Mouse (Mus musculus): ENCODE results near the gene 4921507P07Rik.
"Not testable (repeated sequence)": the region's sequence is repeated elsewhere in the genome, so short reads cannot be mapped to it uniquely, and the experiment has no call there.

The 4921507P07Rik gene

DNA sequence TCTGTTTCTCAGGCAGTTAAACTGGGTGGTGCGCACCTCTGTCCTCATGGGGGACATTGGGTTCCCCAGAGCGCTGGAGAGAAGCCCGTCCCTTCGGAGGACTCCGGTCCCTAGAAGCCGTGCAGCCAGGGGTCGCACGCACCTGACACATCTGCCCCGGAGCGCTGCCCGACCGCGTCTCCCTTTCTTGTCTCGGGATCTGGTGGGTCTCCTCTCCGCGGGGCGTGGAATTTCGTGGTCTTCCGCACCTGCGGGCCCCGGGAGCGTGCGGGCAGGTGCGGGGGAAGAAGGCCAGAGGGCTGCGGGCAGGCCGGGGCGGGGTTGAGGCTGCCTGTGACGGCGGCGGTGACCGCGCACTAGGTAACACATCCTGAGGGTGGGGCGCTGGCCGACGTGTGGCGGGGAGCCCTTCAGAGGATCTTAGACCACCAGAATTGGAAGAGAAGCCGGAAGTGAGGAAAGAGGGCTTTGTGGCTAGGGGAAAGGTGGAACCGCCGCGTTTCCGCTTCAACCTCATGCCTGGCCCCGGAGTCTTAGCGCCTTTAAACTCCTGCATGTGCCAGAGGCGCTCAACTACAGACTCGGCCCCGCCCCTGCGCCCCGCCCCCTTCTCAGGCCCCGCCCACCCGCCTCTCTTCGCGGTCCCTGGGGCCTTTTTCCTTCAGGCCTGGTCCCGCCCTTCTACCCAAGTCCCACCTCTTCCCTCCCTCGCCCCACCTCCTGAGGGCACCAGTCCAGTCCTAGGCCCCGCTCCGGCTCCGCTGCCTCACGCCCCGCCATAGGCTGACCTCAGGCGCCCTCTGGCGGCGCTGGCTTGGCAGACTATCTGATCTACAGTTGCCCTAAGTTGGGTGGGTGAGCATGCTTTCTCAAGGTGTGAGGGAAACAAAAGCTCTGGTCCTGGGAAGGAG, at the start of gene 4921507P07Rik:
TSS of gene 4921507P07Rik (minus strand) at position 332 of the 911 bp plus-strand sequence.
- DNase-seq, result peak; percentile 97 to 98

DNA sequence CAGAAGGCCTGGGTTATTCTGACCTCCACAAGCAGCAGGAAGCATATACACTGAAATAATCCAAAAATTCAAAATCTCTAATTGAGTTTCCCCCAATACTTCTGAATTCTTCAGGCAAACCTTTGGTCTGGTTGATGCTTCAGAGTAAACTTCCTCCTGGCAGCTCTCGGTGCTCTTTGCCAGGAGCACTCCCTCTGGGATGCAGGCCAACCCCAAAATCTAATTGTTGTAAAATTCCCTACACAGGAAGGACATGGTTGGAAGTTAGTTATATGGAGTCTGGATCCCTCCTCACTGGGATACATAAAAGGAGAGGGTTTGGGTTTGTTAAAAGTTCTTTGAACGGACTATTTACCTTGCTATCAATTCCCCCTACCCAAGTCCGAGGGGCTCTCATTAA, 48.3 kb upstream of the 4921507P07Rik start:
- DNase-seq, result no peak

DNA sequence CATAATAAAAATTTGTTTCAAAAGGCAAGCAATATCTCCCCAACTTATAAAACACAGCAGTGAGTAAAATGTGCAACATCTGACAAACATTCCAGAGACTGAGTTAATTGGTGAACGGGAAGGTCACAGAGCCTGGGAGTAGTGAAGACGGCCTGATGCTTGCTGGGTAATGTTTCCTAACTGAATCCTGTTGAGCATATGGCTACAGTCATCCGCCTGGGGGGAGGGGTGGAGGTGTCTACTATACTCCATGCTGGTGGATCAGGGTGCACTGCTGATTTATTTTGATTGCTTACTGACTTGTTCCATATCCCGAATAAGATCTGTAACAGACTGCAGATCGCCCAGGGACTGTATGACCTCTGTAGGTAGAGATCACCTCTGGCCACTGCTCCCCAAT, 45.5 kb upstream of the 4921507P07Rik start:
- no peak for DNase-seq

DNA sequence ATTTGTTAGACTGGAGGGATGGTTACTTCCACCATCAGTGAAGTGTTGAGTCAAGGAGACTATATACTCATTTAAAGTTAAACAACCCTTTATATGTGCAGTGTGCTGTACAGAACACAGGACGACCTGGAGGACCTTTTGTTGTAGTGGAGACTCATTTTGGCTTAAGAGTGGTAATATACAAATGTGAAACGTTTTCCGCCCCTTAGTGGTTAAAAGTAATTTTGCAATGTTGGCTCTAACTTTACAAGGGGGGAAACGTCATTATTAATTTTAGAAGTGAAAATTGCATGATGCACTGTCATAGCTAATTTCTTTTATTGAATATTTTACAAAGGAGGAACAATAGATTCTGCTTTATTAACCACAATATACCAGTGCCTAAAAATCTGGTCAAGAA, 43.9 kb upstream of the 4921507P07Rik start:
- peak; percentile 16 to 26 for DNase-seq

DNA sequence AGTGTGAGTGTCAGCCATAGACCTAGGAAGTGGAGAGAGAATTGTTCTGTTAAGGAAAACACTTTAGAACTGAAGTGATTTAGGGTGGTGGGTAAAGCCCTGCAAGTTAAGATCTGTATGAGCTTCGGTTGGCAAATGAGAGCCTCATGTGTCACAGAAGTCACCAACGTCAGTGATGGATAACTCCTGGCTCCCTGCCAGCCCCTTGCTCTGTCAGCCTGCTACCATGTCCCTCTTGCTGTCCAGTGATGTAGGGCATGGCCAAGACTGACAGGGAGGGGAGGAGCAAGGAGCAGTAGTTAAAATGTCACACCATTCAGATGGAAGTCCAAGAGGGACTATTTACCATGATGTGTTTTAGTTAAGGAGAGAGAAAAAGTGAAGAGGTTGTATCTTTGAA, 43.2 kb upstream of the 4921507P07Rik start:
- DNase-seq, result no peak

DNA sequence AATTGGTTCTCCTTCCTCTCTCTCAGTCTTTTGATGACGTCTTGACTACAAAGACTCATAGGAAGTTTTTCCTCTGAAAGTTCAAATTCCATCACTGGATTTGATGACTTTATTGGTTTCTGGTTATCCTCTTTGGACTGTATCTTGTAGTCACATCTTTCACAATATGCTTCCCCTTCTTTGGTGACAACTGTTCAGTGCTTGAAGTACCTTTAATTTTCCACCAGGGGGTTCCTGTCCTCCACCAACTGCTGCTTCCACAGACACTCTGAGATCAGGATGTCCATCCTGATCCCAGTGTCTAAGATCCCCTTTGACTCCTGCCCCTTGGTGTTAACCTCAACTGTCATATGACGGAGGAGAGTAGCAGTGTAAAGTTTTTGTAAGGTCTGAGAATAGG, 29.7 kb upstream of the 4921507P07Rik start:
- DNase-seq, result not testable (repeated sequence)

DNA sequence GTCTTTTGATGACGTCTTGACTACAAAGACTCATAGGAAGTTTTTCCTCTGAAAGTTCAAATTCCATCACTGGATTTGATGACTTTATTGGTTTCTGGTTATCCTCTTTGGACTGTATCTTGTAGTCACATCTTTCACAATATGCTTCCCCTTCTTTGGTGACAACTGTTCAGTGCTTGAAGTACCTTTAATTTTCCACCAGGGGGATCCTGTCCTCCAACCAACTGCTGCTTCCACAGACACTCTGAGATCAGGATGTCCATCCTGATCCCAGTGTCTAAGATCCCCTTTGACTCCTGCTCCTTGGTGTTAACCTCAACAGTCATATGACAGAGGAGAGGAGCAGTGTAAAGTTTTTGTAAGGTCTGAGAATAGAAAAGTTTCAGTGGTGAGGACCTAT, 21.8 kb upstream of the 4921507P07Rik start:
- DNase-seq, result not testable (repeated sequence)

DNA sequence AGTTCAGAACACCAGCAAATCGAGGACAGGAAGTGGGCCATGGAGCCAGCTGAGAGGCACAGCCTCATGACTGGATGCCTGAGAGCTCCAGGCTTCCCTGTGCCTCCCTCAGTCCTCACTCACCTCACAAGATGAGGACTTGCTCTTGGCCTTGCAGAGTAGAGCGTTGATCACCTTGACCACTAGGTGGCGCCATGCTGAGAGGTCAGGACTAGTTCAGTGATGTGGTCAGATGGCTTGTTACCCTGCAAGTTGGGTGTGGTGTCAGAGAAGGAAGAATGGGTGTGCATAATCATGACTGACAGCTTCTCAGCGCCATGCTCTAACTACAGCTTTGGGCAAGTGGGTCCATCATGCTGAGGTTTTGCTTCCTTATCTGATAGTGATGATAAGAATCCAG, 5.2 kb upstream of the 4921507P07Rik start:
- peak; percentile 73 to 74 for DNase-seq

DNA sequence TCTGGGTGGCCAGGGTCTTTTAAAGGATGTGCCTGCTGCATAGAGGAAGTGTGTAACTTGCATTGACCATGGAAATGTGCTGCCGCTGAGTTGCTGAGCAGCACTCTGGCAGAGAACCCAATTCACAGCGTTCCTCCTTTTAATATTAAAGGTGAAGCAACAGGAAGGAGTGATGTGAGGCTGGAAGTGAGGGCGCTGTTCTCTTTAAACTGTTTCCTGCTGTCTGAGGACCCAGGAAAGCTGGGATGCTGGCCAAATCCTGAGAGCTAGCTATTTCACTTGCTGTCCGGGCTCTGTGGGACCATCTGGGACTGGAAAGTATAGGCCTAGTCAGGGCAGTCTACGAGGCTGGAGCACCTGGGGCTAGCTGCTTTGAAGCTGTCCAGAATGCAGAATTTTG, 2.1 kb upstream of the 4921507P07Rik start:
- no peak for DNase-seq

DNA sequence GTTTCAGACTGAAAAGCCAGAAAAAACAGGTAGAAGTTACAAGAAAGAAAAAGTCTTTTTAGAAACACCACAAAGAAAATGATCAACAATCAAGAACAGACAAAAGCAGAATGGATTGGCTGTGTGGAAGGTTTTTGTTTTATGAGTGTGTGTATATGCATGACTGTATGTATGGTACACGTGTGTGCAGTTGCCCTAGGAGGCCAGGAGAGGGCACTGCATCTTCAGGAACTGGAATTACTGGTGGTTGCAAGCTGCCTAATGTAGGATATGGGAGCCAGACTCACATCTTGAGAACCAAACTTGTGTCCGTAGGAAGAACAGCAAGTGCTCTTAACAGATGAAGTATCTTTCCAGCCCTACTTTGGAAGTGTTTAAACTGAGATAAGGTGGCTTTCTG, 2.1 kb downstream of the 4921507P07Rik start:
- no peak for DNase-seq

DNA sequence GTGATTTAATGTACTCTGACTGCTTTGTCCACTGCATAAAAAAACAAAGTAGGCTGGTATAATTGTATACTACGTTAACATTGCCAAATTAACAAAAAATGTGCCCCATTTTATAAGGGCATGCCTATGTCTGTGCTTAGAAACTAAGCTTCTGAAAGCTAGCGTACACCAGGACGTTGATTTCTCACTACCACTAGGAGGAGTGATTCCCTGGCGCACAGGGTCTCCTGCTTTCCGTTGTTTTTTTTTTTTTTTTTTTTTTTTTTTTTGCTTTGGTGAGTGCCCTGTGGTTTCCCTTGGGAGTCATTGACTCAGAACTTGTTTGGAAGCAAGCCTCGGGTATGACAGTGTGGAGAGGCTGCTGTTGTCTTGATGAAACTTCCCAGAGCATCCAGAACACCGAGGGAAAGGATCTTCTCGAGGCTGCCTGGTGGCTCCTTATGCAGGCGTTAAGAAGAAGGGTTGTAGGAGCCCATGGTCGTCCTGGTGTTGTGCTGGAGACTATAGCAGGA, 3.0 kb downstream of the 4921507P07Rik start:
- DNase-seq, result no peak

DNA sequence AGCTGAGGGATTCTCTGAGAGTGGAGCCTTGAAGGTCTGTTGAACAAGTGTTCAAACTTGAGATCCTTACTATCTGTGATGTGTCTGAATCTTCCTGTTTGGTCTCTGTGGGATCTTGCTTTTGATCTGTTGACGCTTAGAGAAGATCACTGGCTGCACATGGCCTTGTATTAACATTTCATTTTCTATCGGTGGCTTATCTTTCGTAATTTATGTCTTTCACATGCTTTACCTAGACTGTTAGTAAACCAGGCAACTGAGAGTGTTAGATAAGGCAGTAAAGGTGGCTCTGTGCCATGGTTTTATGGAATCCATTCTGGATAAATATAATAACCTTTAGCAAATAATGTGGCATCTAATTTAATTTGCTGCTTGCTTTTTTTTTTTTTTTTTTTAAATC, 6.2 kb downstream of the 4921507P07Rik start:
- no peak for DNase-seq

DNA sequence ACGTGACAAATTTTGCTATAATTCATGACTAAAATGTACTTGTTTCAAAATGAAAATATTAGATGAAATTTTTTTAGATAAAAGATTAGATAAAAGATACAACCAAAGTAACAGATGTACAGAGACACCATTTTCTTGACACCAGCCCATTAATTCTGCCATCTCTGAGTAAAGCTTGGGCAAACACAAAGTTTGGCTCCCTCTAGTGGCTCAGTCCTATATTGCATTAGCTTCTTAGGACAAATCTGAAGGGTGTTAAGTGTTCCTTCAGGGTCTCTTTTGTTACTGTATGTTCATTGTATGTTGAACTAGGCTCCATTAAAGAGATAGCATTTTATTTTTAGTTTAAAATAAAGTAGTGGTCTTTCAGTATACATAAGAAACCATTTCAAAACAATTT, 8.2 kb downstream of the 4921507P07Rik start:
- DNase-seq, result peak; percentile 74 to 77

DNA sequence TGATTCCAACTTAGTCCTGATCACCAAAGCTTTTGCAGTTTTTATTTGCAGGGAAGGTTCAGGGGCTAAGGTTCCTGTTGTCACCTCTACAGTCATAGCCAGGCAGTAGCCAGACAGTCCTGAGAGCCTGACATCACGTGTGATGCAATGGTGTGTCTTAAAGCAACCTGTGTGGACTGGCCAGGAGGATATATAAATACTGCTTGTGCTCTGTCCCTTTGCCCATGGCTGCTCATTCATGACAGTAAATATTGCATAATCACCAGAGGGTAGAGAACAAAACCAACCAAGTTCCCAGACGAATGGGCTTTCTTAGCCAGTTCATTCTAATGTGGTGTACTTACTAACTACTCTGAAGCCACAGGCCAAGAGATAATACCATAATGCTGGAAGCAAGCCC, 9.0 kb downstream of the 4921507P07Rik start:
- DNase-seq, result no peak

DNA sequence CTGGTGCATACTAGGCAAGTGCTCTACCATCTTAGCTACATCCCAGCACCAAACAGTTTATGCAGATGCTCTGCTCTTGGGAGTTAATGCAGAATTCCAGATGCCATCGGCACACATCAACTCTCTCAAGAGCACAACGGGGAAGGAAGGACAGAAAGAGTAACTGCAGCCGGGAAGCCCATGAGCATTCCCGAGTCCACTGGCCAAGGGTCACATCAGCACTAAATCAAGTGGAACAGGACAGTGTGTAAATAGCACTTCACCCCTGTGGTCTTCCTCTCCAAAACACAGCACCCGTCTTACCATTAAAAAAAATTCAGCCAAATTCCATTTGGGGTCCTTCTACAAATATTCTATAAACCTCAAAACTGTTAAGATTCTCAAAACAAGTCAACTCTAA, 10.1 kb downstream of the 4921507P07Rik start:
- no peak for DNase-seq

DNA sequence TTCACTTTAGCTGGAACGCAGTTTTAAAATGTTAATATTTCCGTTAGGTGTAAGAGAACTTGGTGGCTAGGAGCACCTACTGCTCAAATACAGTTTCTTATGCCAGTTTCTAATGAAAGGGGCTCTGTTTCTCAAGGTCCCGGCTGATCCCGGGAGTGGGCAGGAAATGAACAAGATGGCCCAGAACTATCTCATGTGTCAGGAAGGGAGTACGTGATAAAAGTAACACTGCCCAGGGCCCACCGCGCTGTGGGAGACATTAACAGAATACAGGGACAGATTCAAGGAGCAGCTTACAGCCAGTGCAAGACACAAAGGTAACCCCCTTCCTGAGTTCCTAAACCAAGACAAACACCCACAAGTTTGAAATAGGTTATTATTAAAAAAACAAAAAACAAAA, 10.7 kb downstream of the 4921507P07Rik start:
- DNase-seq, result no peak

DNA sequence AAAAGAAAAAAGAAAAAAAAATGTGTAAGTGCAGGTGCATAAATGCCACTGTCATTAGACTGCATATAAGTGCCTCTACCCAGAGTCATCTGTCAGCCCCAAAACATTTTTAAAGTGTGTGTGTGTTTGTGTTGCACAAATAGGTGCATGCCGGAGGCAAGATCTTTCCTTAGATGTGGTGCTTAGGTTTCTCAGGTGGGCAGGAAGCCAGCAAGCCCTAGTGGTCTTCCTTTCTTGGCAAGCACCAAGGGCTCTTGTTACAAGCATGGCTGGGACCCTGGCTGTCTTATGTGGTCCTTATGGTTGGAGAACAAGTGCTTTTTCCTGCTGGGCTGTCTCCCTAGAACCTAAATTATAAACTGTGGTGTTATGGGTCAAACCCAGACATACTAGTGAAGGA, 24.8 kb downstream of the 4921507P07Rik start:
- DNase-seq, result no peak

DNA sequence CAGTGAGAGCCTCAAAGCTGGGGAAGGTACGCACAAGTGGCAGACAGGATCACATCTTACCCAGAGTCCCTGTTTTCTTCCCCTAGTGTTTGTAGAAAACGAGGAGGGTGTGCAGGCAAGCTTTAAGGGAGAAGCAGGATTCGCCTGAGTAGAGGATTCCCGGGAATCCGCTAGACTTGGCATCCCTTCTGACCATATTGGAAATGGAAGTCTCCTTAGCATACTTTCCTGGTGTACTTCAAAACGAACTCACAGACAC, 29.5 kb downstream of the 4921507P07Rik start:
- DNase-seq, result no peak

DNA sequence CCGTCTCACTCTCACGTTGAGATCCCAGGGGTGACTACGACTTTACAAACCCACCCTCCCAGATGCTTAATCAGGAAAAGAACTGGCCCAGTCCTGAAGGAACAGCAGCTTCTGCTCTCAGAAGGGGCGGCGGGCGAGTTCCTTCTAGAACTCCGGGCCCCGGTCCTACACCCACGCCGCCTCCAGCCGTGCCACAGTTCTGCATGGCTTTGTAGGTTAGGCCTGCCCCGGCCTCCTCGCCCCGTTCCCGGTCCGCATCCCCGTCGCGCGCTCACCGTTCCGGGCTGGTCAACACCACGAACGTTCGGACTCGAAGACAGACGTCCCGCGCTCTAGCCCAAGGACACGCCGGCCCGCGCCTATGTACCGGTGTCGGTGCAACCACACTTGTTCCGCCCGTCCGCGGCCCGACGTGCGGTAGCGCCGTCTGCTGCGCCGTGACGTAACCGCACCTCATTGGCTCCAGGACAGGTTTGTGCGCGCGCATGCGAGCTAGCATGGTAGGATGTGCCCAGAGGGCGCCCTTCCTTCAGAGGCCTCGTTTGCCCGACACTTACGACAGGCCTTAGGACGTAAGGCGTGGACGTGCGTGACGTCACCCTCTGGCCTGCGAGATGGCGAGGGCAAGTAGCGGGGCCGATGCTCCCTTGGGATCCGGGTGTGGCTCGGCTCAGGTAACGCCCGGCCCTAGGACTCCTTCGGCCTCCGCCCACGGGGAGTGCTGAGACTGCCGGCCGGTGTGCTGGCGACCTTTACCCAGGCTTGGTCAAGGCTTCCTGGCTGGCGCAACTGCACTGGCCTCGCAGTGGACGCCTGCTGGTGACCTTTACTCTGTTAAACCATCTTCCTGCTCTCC, 30.1 kb downstream of the 4921507P07Rik start, which contains the start of gene Cycs:
TSS of gene Cycs (minus strand) at position 398 of the 856 bp plus-strand sequence.
- DNase-seq, result peak; percentile 99

DNA sequence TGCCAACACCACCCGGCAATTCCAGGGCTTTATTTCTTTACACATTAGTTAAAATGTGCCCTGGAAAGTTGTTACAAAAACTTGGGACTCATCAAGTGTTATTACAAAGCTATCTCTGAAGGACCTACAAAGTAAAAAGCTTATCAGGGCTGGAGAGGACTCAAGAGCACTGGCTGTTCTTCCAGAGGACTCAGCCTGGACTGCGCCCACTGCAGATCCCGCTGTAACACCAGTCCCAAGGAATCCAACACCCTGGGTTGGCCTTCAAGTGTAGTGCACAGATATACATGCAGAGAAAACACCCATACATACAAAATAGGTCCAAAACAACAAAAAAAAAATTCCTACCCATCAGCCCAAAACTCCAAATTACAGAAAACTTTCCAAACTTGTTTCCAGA, 32.8 kb downstream of the 4921507P07Rik start:
- no peak for DNase-seq

DNA sequence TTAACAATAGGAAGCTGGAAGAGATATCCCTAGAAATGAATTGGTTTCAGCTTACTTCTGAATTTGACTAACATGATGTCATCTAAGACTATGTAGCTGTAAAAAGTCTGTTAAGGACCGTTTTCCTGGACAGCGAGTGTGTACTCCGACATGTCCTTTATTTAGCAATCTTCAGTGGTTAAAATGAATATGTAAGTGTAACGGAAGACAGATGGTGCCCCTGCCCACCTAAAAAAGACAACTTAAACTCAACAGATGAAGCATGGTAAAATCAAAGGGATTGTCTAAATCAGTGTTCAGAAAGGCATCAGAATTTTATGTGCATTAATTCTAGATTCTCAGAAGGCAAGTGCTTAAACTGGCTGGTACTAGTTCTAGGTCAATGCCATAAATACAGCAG, 34.0 kb downstream of the 4921507P07Rik start:
- DNase-seq, result no peak

DNA sequence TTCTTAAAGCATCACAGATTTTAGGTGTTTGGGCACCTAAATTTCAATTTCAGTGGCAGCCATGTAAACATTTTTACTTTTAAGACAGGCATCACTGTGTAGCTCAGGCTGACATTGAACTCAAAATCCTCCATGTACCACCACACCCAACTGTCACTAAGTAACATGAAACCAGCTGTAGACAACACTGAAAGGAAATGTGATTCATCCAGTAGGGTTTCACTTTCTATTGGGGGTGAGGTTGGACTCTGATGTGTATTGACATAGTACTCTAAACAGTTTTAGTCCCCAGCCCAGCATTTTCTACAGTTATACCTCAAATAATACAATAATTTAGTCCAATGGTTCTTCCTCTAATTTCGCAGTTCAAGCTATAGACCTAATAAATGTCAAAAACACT, 35.7 kb downstream of the 4921507P07Rik start:
- no peak for DNase-seq

DNA sequence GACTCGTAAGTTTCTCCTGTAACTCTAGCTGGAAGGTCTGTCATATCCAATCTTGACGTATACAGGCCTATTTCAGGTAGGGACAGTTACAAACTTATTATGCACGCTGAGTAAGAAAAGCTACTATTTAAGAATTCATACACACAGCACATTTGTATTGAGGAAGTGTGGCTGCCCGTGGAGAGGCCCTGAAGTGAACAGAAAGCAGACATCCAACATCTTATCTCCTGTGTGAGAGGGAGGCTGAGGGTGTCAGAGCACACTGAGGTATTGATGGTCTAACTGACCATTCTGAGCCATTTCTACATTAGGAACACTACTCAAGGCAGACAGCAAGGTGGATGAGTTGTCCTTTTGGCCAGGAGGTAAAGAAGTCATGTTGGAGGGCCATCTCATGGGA, 37.6 kb downstream of the 4921507P07Rik start:
- DNase-seq, result no peak

DNA sequence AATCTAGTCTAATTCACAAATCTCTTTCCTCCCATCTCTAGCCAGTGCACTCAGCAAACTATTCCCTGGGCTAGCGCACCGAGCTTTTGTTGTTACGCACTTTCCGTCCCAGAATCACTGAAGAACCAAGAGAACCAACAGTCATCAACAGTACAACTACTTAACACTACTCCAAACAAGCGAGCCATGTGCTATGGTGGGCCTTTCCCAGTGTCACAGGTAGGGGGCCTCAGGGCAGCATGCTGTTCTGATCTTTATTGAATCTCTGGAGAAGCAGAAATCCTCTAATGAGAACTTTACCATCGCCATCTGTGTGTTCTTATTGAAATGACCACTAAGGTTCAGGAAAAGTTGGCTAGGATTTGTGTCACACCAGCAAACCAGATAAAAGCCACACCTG, 38.9 kb downstream of the 4921507P07Rik start:
- DNase-seq, result no peak
